Mouse (Mus musculus): ENCODE measurements around the gene Gm44502. TPM values are rescaled to one million over a fixed set of nuclear protein-coding genes. Genes with fewer than 3 reads are reported as not detected.

Gene Gm44502
- total RNA-seq (2021): 1 to 10 TPM; 1.7 TPM
- long read RNA-seq, experiment 1, partial matches to known transcripts: 2 of 2 reads
- long read RNA-seq, experiment 1, other reads (novel, unspliced or antisense): 0 of 2 reads
- long read RNA-seq, experiment 2, partial matches to known transcripts: 5 of 8 reads
- long read RNA-seq, experiment 2, other reads (novel, unspliced or antisense): 3 of 8 reads

GRCm38 (mm10) chr15:89429352-89430221, at the start of gene Gm44502, which contains the start of the genes C730034F03Rik and Chkb:
Gene Gm44502, minus strand, starts transcription at chr15:89429696.
Gene C730034F03Rik, plus strand, starts transcription at chr15:89429589.
Gene Chkb, minus strand, starts transcription at chr15:89429908.
- peak; percentile 84 to 93 for DNase-seq (ENCODE audit: low spot score in 2 of 2)

- no peak for DNase-seq (ENCODE audit: low spot score in 2 of 2)
Measured at GRCm38 (mm10) chr15:89478622-89479021, 49.1 kb upstream of the Gm44502 start.

GRCm38 (mm10) chr15:89477806-89478205, 48.3 kb upstream of the Gm44502 start:
- DNase-seq (ENCODE audit: low spot score in 2 of 2): no peak

- no peak for DNase-seq (ENCODE audit: low spot score in 2 of 2)
Measured at GRCm38 (mm10) chr15:89477091-89477491, 47.6 kb upstream of the Gm44502 start, which contains the start of gene Arsa. Gene Arsa, minus strand, starts transcription at chr15:89477425.

GRCm38 (mm10) chr15:89476475-89476815, 46.9 kb upstream of the Gm44502 start:
- DNase-seq (ENCODE audit: low spot score in 2 of 2): no peak

- peak; percentile 82 to 93 for DNase-seq (ENCODE audit: low spot score in 2 of 2)
Measured at GRCm38 (mm10) chr15:89475611-89476474, 46.3 kb upstream of the Gm44502 start.

- DNase-seq (ENCODE audit: low spot score in 2 of 2): no peak
Measured at GRCm38 (mm10) chr15:89475293-89475600, 45.8 kb upstream of the Gm44502 start.

GRCm38 (mm10) chr15:89474596-89475292, 45.2 kb upstream of the Gm44502 start:
- no peak for DNase-seq (ENCODE audit: low spot score in 2 of 2)

GRCm38 (mm10) chr15:89473921-89474320, 44.4 kb upstream of the Gm44502 start:
- no peak for DNase-seq (ENCODE audit: low spot score in 2 of 2)

- DNase-seq (ENCODE audit: low spot score in 2 of 2): no peak
Measured at GRCm38 (mm10) chr15:89473370-89473769, 43.9 kb upstream of the Gm44502 start.

GRCm38 (mm10) chr15:89471476-89471875, 42.0 kb upstream of the Gm44502 start:
- DNase-seq (ENCODE audit: low spot score in 2 of 2): no peak

GRCm38 (mm10) chr15:89468577-89468976, 39.1 kb upstream of the Gm44502 start:
- DNase-seq (ENCODE audit: low spot score in 2 of 2): no peak

- no peak for DNase-seq (ENCODE audit: low spot score in 2 of 2)
Measured at GRCm38 (mm10) chr15:89465052-89465451, 35.6 kb upstream of the Gm44502 start.

- no peak for DNase-seq (ENCODE audit: low spot score in 2 of 2)
Measured at GRCm38 (mm10) chr15:89463334-89464235, 34.1 kb upstream of the Gm44502 start.

- no peak for DNase-seq (ENCODE audit: low spot score in 2 of 2)
Measured at GRCm38 (mm10) chr15:89462176-89462575, 32.7 kb upstream of the Gm44502 start.

GRCm38 (mm10) chr15:89461321-89461720, 31.8 kb upstream of the Gm44502 start:
- DNase-seq (ENCODE audit: low spot score in 2 of 2): no peak

GRCm38 (mm10) chr15:89460298-89460697, 30.8 kb upstream of the Gm44502 start:
- no peak for DNase-seq (ENCODE audit: low spot score in 2 of 2)

GRCm38 (mm10) chr15:89459821-89460220, 30.3 kb upstream of the Gm44502 start:
- no peak for DNase-seq (ENCODE audit: low spot score in 2 of 2)

- no peak for DNase-seq (ENCODE audit: low spot score in 2 of 2)
Measured at GRCm38 (mm10) chr15:89458942-89459341, 29.4 kb upstream of the Gm44502 start.

GRCm38 (mm10) chr15:89455642-89456041, 26.1 kb upstream of the Gm44502 start:
- DNase-seq (ENCODE audit: low spot score in 2 of 2): no peak
